Mouse (Mus musculus): ENCODE results near the gene Slc2a12.
A peak's percentile ranks its signal among the peaks of the same experiment; 100 is the strongest.

Gene Slc2a12

GRCm38 (mm10) chr10:22728257-22728656 lies 83.4 kb downstream of the Slc2a12 start:
- DNase-seq (ENCODE audit: low spot score), result no peak

- DNase-seq (ENCODE audit: low spot score), result peak; percentile 56
Observed at GRCm38 (mm10) chr10:22730266-22730991, 85.6 kb downstream of the Slc2a12 start.

GRCm38 (mm10) chr10:22730992-22731271 lies 86.1 kb downstream of the Slc2a12 start:
- DNase-seq (ENCODE audit: low spot score), result no peak

DNA sequence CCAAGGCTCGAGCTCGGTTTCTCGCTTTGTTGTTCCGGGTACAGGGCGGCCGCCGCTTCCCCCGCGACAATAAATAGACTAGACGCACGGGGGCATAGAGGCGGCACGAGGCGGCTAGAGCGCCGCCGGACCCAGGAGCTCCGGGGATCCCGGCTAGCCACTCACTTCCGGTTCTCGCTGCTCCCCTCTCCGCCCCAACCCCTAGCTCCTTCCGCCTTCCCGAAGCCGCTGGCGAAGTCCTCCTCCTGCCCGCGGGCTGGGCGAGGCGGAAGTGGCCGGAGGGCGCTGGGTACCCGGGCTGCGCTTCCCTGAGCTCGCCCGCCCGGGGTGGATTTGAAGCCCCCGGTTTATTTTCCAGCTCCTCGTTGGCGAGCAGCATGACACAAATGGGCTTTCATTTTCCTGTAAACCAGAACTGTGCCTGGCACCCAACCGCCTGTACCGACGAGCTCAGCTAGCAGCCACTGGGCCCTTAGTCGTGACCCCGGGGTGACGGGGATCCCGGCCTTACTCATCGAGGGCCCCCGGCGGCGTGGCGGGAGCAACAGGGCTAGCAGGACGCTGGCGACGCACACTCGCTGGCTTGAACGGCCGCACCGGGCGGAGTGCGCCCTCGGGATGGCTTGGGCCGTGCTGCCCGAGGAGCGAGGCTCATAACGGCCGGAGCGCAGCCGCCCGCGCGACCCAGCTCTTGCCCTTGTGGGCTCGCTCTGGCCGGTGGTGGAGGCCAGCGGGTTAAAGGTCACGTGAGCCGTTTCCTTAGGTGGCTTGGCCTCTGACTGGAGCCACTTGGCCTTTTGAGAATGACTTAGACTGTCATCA lies 86.7 kb downstream of the Slc2a12 start, which contains the start of gene Tbpl1:
Gene Tbpl1 (minus strand): TSS at position 667 of the 822 bp plus-strand sequence.
- peak; percentile 96 for DNase-seq (ENCODE audit: low spot score)

DNA sequence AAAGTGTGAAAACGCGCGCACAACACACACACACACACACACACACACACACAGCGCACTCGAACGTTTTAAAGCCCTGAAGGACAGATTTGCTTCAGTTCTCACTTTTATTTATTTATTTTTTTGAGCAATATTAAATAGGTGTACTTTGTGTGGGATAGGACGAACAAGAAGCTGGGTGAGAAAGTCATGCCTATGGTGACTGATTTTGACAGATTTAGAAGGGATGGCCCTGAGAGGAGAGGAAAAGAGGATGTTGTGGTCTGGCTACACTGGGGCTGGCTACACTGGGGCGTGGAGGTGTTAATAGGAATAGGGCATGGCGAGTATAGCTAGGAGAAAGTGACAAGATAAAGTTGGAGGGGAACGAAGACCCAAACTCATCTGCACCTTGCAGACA lies 87.4 kb downstream of the Slc2a12 start:
- no peak for DNase-seq (ENCODE audit: low spot score)

DNA sequence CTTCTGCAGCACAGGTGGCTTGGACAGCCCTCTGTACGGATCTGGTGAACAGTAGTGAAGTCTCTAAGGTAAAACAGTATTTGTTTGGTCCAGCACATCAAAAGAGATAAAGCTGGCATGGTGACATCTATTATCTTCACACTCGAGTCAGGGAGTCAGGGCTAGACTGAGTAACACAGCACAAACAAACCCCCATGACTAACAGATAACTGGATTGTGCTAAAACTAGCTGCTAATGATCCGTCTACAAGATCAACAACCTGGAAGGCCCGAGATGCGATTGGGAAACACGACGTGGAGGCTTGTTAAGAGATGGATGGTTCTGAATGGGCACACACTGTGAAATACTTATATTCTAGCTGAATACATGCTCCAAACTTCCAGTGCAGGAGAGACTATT lies 101.1 kb downstream of the Slc2a12 start:
- no peak for DNase-seq (ENCODE audit: low spot score)

DNA sequence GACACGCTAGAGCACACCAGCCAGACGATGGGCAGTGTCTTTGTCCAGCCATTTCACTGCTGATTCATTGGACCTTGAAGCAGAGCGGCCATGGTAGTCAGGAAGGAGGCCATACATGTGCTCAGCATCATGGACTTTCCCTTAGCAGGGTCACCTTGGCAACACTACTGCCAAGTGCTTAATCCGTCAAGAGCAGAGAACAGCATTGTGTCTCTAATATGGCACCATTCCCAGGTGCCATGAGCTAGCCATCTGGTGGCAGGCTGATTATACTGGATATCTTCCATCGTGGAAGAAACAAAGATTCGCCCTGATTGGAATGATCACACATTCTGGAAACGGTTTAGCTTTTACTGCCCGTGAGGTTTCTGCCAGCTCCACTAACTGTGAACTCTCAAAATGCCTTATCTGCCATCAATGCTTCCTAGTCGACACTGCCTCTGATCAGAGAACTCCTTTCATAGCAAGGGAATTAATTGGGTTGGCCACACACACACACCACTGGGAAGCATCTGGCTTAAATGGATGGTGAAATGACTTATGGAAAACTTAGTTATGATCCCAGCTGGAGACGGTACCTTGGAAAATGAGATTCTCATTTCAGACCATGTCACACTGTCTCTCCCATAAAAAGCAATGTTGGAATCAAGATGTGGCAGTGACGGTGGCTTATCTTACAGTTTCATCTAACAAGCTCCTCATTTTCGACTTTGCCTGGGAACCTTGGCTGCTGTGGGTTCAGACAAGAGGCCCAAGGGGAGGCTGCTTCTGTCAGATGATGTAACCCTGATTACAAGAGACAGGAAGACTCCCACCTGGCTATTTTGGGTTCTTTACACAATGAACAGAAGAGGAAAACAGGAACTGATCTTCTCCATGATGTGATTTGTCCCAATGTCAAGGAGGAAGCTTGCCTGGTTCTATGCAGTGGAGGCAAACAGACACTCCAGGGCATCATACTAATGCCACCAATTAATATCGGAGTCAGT lies 101.8 kb downstream of the Slc2a12 start:
- no peak for DNase-seq (ENCODE audit: low spot score)

DNA sequence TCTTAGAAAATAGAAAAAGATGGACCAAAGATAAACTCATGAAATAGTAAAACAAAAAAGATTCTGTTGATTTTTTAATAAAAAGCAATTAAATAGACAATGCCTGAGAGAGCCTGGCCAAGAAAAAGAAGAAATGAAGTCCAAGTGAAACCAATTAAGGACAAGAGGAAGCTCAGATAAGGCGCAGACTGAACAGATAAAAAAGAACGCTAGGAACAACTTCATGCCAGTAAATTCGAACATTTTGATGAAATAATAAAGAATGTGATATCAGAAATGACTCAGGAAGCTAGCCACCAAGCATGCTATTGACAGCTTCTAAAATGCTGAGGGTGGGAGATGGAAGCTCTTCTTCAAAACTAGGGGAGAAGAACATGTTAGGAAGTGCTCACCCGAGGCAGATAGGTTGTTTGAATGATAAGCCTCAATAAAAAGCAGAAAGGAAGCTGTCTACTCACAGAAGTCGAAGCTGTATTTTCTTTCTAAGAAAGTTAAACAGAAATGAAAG lies 106.4 kb downstream of the Slc2a12 start:
- no peak for DNase-seq (ENCODE audit: low spot score)
